Mouse (Mus musculus) limb, embryonic 10.5 days (tissue): ENCODE results near the gene Rnf180. TPM values are rescaled to one million over a fixed set of nuclear protein-coding genes. Genes with fewer than 3 reads are reported as not detected.
"Not testable (repeated sequence)": the region's sequence is repeated elsewhere in the genome, so short reads cannot be mapped to it uniquely, and the experiment has no call there.

Experiments used
- DNase-seq: peaks from one replicate; pipeline ENCODE4 v3.0.0-alpha.2; 2017; ENCODE audit warnings: low spot score
- H3K27ac ChIP-seq: fragments of 300-500 bp; sonication (generic); 2 replicates; pipeline ENCODE4 v1.5.1; 2016; ENCODE audit warnings: mild to moderate bottlenecking
- H3K27me3 ChIP-seq: fragments of 300-500 bp; sonication (generic); 2 replicates; pipeline ENCODE4 v1.6.1; 2016; ENCODE audit warnings: low read depth, mild to moderate bottlenecking; ENCODE audit not compliant: poor library complexity, severe bottlenecking
- H3K36me3 ChIP-seq: fragments of 300-500 bp; sonication (generic); 2 replicates; pipeline ENCODE4 v1.6.1; 2016; ENCODE audit warnings: mild to moderate bottlenecking, moderate library complexity
- H3K4me1 ChIP-seq: fragments of 300-500 bp; sonication (generic); 2 replicates; pipeline ENCODE4 v1.6.1; 2016
- H3K4me3 ChIP-seq: fragments of 300-500 bp; sonication (generic); 2 replicates; pipeline ENCODE4 v1.5.1; 2016; ENCODE audit warnings: mild to moderate bottlenecking, moderate library complexity
- H3K9me3 ChIP-seq: fragments of 300-500 bp; sonication (generic); replicated peaks from 2 replicates; pipeline ENCODE4 v1.6.1; 2016; ENCODE audit warnings: mild to moderate bottlenecking
- WGBS: fragments of 180-500 bp; shearing (Covaris S2); methylation state at CpG from one replicate; pipeline ENCODE4 v1.1.7; 2016; 5-methylcytosine and 5-hydroxymethylcytosine counted together
- polyA plus RNA-seq: library from polyadenylated mRNA; unstranded; fragments of >200 nt; fragmentation: Nextera tagmentation; extraction: Ambion mirVana; gene quantifications from 2 replicates; pipeline ENCODE4 v1.2.1, GENCODE M21; 2016

Gene Rnf180
- 3.1 and 3.8 TPM in 2 replicates for polyA plus RNA-seq

DNA sequence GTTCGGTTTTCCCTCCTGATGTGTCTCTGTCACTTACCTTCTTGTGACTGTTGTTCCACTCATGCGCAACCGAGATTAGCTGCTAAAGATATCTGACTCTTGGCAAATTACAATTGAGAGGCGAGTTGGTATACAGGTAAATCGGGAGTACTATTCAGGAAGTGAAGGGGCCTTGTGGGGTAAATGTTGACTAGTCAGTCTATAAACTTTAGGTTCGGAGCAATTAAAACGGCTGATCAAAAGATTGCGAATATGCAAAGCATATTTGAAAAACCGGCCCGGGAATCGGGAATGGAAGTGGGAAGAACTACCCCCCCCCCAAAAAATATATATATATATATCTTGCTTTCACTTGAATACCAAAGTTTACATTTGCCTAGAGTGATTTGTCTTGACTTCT is at the start of gene Rnf180:
Rnf180 (minus strand) TSS at position 101 of the 400 bp plus-strand sequence.
- WGBS = 50% methylated on average over 11 of the region's 11 CpGs
- peak within 1 kb of the TSS; percentile 91 for H3K27ac ChIP-seq
- no peak for DNase-seq
- H3K27me3 ChIP-seq = peaks cover 26% of the 10 kb centered on the region
- peaks cover 5% of the 10 kb centered on the region; the same call in 1 of the 2 replicates for H3K4me1 ChIP-seq
- H3K9me3 ChIP-seq = no peaks in the 10 kb centered on the region
- no peaks in the 10 kb centered on the region for H3K36me3 ChIP-seq
- peak within 1 kb of the TSS; percentile 84 for H3K4me3 ChIP-seq

DNA sequence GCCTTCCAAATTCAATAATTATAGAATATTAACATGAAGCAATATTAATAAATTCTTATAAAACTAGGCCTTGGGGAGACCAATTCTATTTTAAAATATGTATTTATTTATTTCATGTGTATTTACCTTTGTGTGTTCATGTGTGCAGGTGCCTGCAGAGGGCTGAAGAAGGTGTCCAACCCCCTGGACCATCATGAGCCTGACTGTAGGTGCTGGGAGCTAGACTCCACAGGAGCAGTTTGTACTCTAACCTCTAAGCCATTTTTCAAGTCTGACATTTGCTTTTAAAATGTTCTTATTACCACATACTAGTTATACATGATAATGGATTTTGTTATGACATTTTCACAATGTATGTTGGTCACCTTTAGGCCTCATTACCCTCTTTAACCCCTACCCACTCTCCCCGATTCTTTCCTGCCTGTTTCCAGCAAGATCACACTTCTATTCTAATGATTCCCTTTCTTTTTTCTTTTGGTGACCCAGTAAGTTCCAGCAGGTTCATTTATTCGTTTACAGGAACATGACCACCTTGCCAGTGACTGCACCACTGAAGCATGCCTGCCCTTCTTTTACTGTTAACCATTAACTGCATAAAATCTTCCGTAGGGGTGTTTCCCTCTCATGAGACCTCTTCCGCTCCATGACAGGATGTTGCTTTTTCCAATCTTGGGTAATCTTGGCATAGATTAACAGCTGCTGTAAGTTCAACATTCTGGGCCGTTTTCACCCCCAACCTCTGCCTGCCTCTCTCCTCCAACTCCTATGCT is 36.8 kb upstream of the Rnf180 start:
- Histone ChIP-seq H3K4me1 (no peaks in the 10 kb centered on the region), H3K4me3 (no peak overlapping the region), H3K27ac (no peak overlapping the region), H3K27me3 (no peaks in the 10 kb centered on the region), H3K9me3 (no peaks in the 10 kb centered on the region), H3K36me3 (no peaks in the 10 kb centered on the region)
- 85% methylated on average over 5 of the region's 5 CpGs for WGBS
- DNase-seq = no peak

DNA sequence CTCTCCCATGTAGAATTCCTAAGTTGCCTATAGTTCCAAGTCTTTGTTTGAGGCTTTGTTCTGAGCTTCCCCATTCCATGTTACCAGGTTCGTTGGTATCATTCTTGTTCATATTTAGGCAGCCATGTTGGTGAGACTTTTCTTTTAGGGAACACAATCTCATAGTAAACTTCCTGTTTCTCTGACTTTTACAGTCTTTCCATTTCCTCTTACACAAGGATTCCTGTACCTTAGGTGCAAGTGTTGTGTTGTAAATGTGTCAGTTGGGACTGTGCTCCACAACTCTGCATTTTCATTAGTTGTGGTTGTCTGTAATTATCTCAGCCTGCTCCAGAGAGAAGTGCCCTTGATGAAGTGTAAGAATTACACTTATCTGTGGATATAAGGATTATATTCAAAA is 32.3 kb upstream of the Rnf180 start:
- Histone ChIP-seq H3K27ac (no peak overlapping the region), H3K27me3 (no peaks in the 10 kb centered on the region), H3K9me3 (no peaks in the 10 kb centered on the region), H3K36me3 (no peaks in the 10 kb centered on the region), H3K4me1 (no peaks in the 10 kb centered on the region), H3K4me3 (no peak overlapping the region)
- WGBS = 89% methylated on average over 1 of the region's 1 CpGs
- no peak for DNase-seq

DNA sequence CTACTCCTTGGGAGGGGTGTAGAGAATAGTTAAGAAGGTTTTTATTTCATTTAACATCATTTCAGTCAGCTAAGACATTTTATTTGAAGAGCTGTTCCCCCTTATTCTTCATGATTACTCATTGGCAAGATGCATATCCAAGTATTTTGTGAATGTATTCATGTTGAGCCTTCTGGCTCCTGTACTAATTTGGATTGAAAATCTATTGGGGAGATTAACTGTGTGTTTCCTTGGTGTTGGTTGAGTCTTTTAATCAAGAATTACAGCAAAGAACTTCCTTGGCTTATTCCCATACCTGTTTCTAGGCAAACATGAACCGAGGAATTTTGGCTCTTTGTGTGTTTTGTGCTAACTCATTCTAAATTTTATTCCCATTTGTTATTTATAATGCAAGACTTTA is 22.3 kb upstream of the Rnf180 start:
- Histone ChIP-seq H3K9me3 (no peaks in the 10 kb centered on the region), H3K4me1 (no peaks in the 10 kb centered on the region), H3K27ac (no peak overlapping the region), H3K36me3 (no peaks in the 10 kb centered on the region), H3K27me3 (no peaks in the 10 kb centered on the region), H3K4me3 (no peak overlapping the region)
- DNase-seq = no peak
- 90% methylated on average over 1 of the region's 1 CpGs for WGBS

DNA sequence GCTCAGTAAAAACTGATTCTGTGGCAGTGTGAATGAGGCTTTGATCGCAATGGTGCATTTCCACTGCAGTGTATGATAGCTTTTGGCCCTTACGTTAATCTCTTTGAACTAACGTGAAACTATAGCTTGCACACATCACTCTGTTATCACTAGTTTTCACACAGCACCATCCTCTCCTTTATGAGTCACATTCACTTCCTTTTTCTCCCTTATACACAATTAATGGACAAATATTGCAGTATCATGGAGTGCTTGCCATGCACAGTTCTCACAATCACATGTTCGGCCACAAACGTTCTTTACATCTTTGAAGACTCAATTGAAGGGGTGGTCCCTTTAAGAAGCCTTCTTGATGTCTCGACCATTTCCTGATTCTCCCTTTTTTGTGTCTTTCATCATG is 21.4 kb upstream of the Rnf180 start:
- H3K4me3 ChIP-seq = no peak overlapping the region
- WGBS = 89% methylated on average over 6 of the region's 6 CpGs
- no peaks in the 10 kb centered on the region for H3K4me1 ChIP-seq
- H3K27ac ChIP-seq = no peak overlapping the region
- H3K36me3 ChIP-seq = no peaks in the 10 kb centered on the region
- no peaks in the 10 kb centered on the region for H3K27me3 ChIP-seq
- H3K9me3 ChIP-seq = no peaks in the 10 kb centered on the region
- no peak for DNase-seq

DNA sequence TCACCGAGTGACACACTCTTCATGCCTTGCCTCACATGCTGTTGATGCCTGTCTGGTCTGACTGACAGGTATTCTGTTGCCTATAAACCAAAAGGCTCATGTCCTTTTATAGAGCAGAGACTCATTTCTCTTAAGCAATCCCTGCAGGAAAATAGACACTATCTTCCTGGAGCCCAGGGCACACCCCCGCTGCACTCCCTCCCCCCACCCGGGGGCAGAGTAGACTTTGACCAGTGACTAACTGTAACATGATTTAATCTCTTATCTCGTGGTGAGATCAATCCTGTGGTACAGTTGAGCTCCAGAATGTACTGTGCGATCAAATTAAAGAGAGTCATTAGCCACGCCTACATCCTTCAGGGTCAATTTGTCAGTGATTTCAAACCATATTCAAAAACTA is 18.1 kb upstream of the Rnf180 start:
- 85% methylated on average over 6 of the region's 6 CpGs for WGBS
- H3K4me1 ChIP-seq = no peaks in the 10 kb centered on the region

DNA sequence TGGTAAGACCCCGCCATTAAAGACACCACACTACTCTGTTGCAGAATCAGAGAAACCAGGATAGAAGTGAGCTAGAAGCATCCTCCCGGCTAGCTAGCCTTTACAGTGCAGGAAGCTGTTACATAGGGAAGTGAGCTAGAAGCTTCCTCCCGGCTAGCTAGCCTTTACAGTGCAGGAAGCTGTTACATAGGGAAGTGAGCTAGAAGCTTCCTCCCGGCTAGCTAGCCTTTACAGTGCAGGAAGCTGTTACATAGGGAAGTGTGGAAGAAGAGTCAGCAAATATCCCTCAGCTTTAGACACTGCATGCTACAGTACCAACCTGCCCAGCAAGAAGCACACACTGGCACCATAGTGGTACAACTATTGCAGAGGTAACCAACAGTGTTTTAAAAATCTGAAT is 15.9 kb upstream of the Rnf180 start:
- H3K4me1 ChIP-seq, H3K9me3 ChIP-seq, H3K27ac ChIP-seq, H3K27me3 ChIP-seq, H3K36me3 ChIP-seq, DNase-seq, H3K4me3 ChIP-seq: not testable (repeated sequence)
- 78% methylated on average over 4 of the region's 4 CpGs for WGBS

More for the DNA sequence above, 18.1 kb upstream of the Rnf180 start:
- DNase-seq = no peak
- Histone ChIP-seq H3K36me3 (no peaks in the 10 kb centered on the region), H3K27ac (no peak overlapping the region), H3K4me3 (no peak overlapping the region), H3K9me3 (no peaks in the 10 kb centered on the region), H3K27me3 (no peaks in the 10 kb centered on the region)

DNA sequence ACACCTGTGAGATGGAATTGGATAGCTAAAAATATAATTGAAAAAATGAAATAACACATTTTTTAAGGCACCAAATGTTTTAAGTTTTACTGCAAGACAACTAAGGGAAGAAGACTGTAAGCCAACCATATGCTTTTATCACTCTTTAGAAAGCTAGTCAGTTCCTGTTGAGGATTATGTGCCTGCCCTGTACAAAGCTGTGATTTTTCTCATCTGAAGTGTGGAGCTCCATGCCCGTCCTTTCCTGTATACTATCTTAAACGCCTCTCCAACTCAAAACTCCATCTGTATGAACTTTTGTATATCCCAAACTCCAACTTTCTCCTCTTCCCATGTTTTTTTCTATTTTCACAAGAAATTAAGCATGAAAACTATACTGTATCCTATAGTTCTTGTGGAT is 10.9 kb upstream of the Rnf180 start:
- H3K9me3 ChIP-seq = no peaks in the 10 kb centered on the region
- 94% methylated on average over 2 of the region's 2 CpGs for WGBS
- H3K27me3 ChIP-seq = no peaks in the 10 kb centered on the region
- H3K4me3 ChIP-seq = no peak overlapping the region
- no peak for DNase-seq
- H3K36me3 ChIP-seq = no peaks in the 10 kb centered on the region
- no peaks in the 10 kb centered on the region for H3K4me1 ChIP-seq
- H3K27ac ChIP-seq = no peak overlapping the region

DNA sequence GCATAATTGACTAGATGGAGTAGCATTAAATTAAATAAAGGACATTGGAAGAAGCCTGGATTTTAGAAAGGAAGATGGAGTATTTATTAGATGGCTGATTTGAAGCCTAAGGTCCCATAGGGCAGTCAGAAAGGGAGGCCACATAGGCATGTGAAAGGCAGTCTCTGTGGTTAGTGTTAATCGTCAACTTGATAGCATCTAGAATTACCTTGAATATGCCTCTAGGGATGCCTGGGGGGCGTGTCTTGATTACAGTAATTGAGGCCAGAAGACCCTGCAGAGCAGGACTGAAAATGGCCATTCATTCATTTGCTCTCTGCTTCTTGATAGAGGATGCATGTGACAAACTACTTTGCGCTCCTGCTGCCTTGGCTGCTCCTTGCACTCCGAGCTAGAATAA is 9.4 kb upstream of the Rnf180 start:
- WGBS = 55% methylated on average over 4 of the region's 4 CpGs
- Histone ChIP-seq H3K36me3 (no peaks in the 10 kb centered on the region), H3K4me1 (no peaks in the 10 kb centered on the region), H3K9me3 (no peaks in the 10 kb centered on the region), H3K27me3 (no peaks in the 10 kb centered on the region), H3K27ac (no peak overlapping the region), H3K4me3 (no peak overlapping the region)
- DNase-seq = no peak

DNA sequence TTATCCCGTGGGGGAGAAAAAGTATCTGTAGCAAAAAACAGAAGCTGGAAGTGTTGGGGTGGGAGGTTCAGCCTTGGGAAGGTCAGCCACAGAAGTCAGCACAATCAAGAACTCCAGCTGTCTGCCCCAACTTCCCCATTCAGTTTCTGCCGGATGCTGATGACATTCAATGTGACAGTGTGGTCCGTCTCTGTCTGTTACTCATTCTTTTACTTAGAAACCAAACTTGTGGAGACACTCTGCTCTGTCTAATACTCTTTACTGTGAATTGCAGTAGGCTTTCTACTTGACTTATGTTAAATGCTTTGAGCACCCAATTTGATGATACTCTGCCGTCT is 5.4 kb upstream of the Rnf180 start:
- Histone ChIP-seq H3K27ac (no peak overlapping the region), H3K27me3 (peaks cover 9% of the 10 kb centered on the region), H3K4me3 (no peak overlapping the region), H3K9me3 (no peaks in the 10 kb centered on the region), H3K4me1 (no peaks in the 10 kb centered on the region), H3K36me3 (no peaks in the 10 kb centered on the region)
- no peak for DNase-seq
- WGBS = 88% methylated on average over 4 of the region's 4 CpGs

DNA sequence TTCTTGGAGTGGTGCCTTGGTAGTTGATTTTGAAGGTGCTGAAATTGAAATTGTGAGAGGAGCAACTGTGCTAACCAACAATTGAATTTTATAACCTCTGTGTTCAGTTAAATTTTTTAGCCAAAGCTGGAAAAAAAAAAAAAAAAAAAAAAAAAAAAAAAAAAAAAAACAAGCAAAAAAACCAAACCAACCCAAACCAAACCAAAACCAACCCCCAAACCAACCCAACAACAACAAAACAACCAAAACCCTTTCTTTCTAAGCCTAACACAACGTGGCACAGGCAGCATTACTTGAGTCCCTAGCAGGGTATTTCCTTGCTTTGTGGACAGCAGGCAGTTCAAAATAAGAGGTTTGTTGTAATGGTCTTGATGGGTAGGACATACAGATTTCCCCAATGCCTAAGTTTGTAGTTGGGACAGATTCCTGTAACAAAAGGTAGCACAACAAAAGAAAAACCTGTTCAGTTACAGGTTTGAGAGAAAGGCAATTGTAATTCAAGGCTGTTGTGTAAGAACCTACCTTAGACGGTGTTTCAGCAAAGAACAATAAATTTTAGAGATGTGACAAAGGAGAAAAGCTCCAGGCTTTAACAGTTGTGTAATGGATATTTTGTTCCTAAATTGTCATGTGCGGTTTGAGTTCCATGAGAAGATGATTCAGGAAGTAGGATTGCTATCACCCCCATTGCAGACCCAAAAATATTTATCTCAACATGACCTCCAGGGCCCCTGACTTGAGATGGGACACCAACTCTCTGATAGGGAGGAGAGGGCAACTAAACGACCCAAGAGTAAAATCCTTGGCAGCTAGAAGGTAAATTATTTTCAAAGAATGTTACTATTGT is 4.8 kb upstream of the Rnf180 start:
- Histone ChIP-seq H3K4me3 (no peak overlapping the region), H3K27ac (no peak overlapping the region), H3K36me3 (no peaks in the 10 kb centered on the region), H3K4me1 (peaks cover 4% of the 10 kb centered on the region; the same call in 1 of the 2 replicates), H3K27me3 (peaks cover 15% of the 10 kb centered on the region), H3K9me3 (no peaks in the 10 kb centered on the region)
- WGBS = 64% methylated on average over 4 of the region's 4 CpGs
- DNase-seq = no peak

DNA sequence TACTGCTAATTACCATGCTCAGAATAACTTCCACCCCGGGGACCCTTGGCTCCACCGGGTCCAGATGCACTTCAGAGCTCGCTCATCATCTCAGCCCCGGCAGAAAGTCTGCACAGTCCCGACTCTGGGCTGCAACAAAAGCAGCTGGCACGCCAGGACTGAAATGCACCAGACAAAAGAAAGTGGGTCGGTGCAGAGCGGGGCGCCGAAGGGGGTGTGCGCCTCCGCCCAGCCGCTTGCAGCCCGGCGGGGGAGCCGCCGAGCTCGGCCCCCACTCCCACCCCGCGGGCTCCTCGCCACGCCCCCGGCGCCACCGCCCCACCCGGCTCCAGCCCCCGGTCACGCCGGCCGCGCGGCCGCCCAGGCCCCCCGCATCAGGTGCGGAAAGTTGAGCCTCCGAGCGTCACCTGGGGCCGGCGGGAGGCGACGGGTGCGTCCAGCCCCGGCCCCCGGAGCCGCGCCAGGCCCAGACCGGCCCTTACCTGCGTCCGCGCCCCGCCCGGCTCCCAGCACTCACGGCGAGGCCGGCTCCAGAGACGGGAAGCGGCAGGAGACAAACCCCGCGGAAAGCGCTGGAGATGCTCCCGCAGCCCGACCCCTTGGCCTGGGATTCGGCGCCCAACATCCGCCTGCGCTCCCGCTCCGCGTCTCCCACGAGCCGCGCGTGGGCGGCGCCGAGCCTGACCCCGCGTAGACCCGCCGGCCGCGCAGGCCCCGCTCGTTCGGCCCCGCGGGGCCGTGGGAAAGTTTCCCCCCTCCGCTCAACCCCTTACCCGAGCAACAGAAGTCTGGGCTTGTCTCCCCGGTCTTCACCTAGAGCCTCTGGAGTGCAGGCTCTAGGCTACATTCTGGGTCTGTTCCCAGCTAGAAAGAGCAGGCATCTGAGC is 591 bp downstream of the Rnf180 start:
- WGBS = 2% methylated on average over 89 of the region's 91 CpGs
- peaks cover 5% of the 10 kb centered on the region; the same call in 1 of the 2 replicates for H3K4me1 ChIP-seq
- no peaks in the 10 kb centered on the region for H3K36me3 ChIP-seq
- H3K4me3 ChIP-seq = peak overlapping the region; percentile 84
- H3K27ac ChIP-seq = peak overlapping the region; percentile 91
- H3K27me3 ChIP-seq = peaks cover 26% of the 10 kb centered on the region
- peak; percentile 69 for DNase-seq
- no peaks in the 10 kb centered on the region for H3K9me3 ChIP-seq
